Mouse (Mus musculus) liver, adult 2 months (tissue): Measurements from ENCODE around the gene Ces4a.
"Not testable (repeated sequence)": the region's sequence is repeated elsewhere in the genome, so short reads cannot be mapped to it uniquely, and the experiment has no call there.

ENCODE experiments used
- CTCF ChIP-seq: fragments of 200-500 bp; IDR thresholded peaks from 2 replicates; pipeline ENCODE4 v1.5.1; 2011; ENCODE audit warnings: low read depth, low read length, control low read depth
- POLR2A ChIP-seq: fragments of 200-500 bp; IDR thresholded peaks from 2 replicates; pipeline ENCODE4 v1.6.1; 2011; ENCODE audit warnings: low read length, control low read depth; ENCODE audit not compliant: insufficient read depth; ENCODE audit errors: extremely low read depth

DNA sequence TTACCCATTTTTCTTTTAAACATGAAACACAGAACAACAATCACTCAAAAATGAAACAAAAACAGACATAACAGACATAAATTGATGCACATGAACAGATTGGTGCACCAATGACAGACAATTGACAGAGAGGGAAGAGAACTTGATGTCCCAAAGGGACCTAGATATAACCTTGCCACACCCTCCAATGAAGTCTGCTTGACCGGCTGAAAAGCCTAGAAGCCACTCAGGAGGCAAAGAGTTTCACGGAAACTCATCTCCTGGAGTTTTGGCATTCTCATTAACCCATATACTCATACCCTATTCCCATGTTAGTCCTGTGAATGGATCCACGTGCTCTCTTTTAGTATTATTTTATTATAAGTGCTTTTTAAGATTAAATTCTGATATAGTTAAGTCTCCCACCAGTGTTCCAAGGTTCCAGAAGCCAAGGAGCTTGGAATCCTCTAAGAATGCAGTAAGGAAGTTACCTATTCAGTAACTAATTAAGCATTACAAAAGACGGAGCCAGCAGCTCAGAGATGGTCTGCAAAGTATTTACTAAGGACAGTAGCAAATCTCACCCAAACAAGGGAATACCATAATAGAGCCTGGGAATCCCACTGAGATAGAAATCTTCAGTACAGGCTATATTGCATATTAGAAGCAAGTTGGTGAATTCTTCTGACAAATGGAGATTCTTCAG is 29.4 kb upstream of the Ces4a start:
- TF ChIP-seq CTCF, POLR2A: not testable (repeated sequence)
